Mouse (Mus musculus): ENCODE results near the gene Dedd. TPM values are rescaled to one million over a fixed set of nuclear protein-coding genes. Genes with fewer than 3 reads are reported as not detected.

The Dedd gene
- polyA plus RNA-seq, 2 experiments, result 15.3 to 18.9 TPM

- no peak overlapping the region for H3K9ac ChIP-seq (replicated peaks)
- H3K27ac ChIP-seq, result no peak overlapping the region
- 4% methylated on average over 31 of the region's 31 CpGs for WGBS (ENCODE audit: insufficient replicate concordance)
Measured at GRCm38 (mm10) chr1:171379935-171380599, 51.1 kb downstream of the Dedd start.

GRCm38 (mm10) chr1:171382096-171382620 is 53.2 kb downstream of the Dedd start:
- no peak for TF ChIP-seq EP300 (IDR thresholded peaks at IDR 0.05; ENCODE audit: low read depth)
- TF ChIP-seq CTCF (IDR thresholded peaks at IDR 0.05; ENCODE audit: low read depth), result no peak
- H3K4me1 ChIP-seq (replicated peaks; ENCODE audit: control insufficient read depth in 2 of 2, insufficient read depth in 2 of 2, low read length in 1 of 2), result no peaks in the 10 kb centered on the region
- no peak overlapping the region for H3K4me2 ChIP-seq (ENCODE audit: low read depth)
- ATAC-seq (ENCODE audit: insufficient read depth) (no peak), DNase-seq (ENCODE audit: low read depth in 3 of 3, low spot score in 3 of 3) (no peak)
- no peak overlapping the region for H3K27ac ChIP-seq
- H3K27me3 ChIP-seq (ENCODE audit: control insufficient read depth, insufficient read depth, low read length), result peaks cover 17% of the 10 kb centered on the region; the same call in 1 of the 2 replicates
- no peaks in the 10 kb centered on the region for H3K9me3 ChIP-seq (ENCODE audit: control insufficient read depth, low read length)
- 60% methylated on average over 11 of the region's 11 CpGs for WGBS (ENCODE audit: insufficient replicate concordance)
- H3K9ac ChIP-seq (replicated peaks), result no peak overlapping the region
- H3K4me3 ChIP-seq (ENCODE audit: insufficient read depth in 1 of 2, low read depth in 2 of 2, low read length in 2 of 2), result no peak overlapping the region
- H3K36me3 ChIP-seq (replicated peaks; ENCODE audit: control insufficient read depth, insufficient read depth, low read depth), result no peaks in the 10 kb centered on the region

More at GRCm38 (mm10) chr1:171379935-171380599, 51.1 kb downstream of the Dedd start:
- H3K27me3 ChIP-seq (ENCODE audit: control insufficient read depth, insufficient read depth, low read length), result peaks cover 17% of the 10 kb centered on the region; the same call in 1 of the 2 replicates
- H3K36me3 ChIP-seq (replicated peaks; ENCODE audit: control insufficient read depth, insufficient read depth, low read depth), result no peaks in the 10 kb centered on the region
- ATAC-seq (ENCODE audit: insufficient read depth) (peak; percentile 64), DNase-seq (ENCODE audit: low read depth in 3 of 3, low spot score in 3 of 3) (peak; percentile 31 to 45 (median 42))
- no peak overlapping the region for H3K4me3 ChIP-seq (ENCODE audit: insufficient read depth in 1 of 2, low read depth in 2 of 2, low read length in 2 of 2)
- H3K4me1 ChIP-seq (replicated peaks; ENCODE audit: control insufficient read depth in 2 of 2, insufficient read depth in 2 of 2, low read length in 1 of 2), result no peaks in the 10 kb centered on the region
- peak overlapping the region; percentile 37 for H3K4me2 ChIP-seq (ENCODE audit: low read depth)
- H3K9me3 ChIP-seq (ENCODE audit: control insufficient read depth, low read length), result no peaks in the 10 kb centered on the region
- TF ChIP-seq CTCF (IDR thresholded peaks at IDR 0.05; ENCODE audit: low read depth) (peak; percentile 87), EP300 (IDR thresholded peaks at IDR 0.05; ENCODE audit: low read depth) (no peak)

GRCm38 (mm10) chr1:171384361-171384760 is 55.4 kb downstream of the Dedd start:
- Histone ChIP-seq H3K4me2 (ENCODE audit: low read depth) (no peak overlapping the region), H3K27me3 (ENCODE audit: control insufficient read depth, insufficient read depth, low read length) (peaks cover 15% of the 10 kb centered on the region; the same call in 1 of the 2 replicates), H3K9ac (replicated peaks) (no peak overlapping the region), H3K9me3 (ENCODE audit: control insufficient read depth, low read length) (no peaks in the 10 kb centered on the region), H3K36me3 (replicated peaks; ENCODE audit: control insufficient read depth, insufficient read depth, low read depth) (no peaks in the 10 kb centered on the region), H3K27ac (no peak overlapping the region), H3K4me1 (replicated peaks; ENCODE audit: control insufficient read depth in 2 of 2, insufficient read depth in 2 of 2, low read length in 1 of 2) (peaks cover 0 to 2% of the 10 kb centered on the region in 2 experiments; a peak in 1 of 4 replicates), H3K4me3 (ENCODE audit: insufficient read depth in 1 of 2, low read depth in 2 of 2, low read length in 2 of 2) (no peak overlapping the region)
- DNase-seq (ENCODE audit: low read depth in 3 of 3, low spot score in 3 of 3) (no peak), ATAC-seq (ENCODE audit: insufficient read depth) (no peak)
- no peak for TF ChIP-seq CTCF (IDR thresholded peaks at IDR 0.05; ENCODE audit: low read depth)
- no peak for TF ChIP-seq EP300 (IDR thresholded peaks at IDR 0.05; ENCODE audit: low read depth)
- WGBS (ENCODE audit: insufficient replicate concordance), result 53% methylated on average over 9 of the region's 9 CpGs

- no peaks in the 10 kb centered on the region for H3K9me3 ChIP-seq (ENCODE audit: control insufficient read depth, low read length)
- no peak overlapping the region for H3K4me2 ChIP-seq (ENCODE audit: low read depth)
- H3K4me3 ChIP-seq (ENCODE audit: insufficient read depth in 1 of 2, low read depth in 2 of 2, low read length in 2 of 2), result no peak overlapping the region
- no peak overlapping the region for H3K9ac ChIP-seq (replicated peaks)
- H3K36me3 ChIP-seq (replicated peaks; ENCODE audit: control insufficient read depth, insufficient read depth, low read depth), result no peaks in the 10 kb centered on the region
- WGBS (ENCODE audit: insufficient replicate concordance), result 62% methylated on average over 9 of the region's 9 CpGs
- H3K27me3 ChIP-seq (ENCODE audit: control insufficient read depth, insufficient read depth, low read length), result peaks cover 7% of the 10 kb centered on the region; the same call in 1 of the 2 replicates
- ATAC-seq (ENCODE audit: insufficient read depth) (no peak), DNase-seq (ENCODE audit: low read depth in 3 of 3, low spot score in 3 of 3) (no peak)
- H3K27ac ChIP-seq, result no peak overlapping the region
- H3K4me1 ChIP-seq (replicated peaks; ENCODE audit: control insufficient read depth in 2 of 2, insufficient read depth in 2 of 2, low read length in 1 of 2), result peaks cover 0 to 7% of the 10 kb centered on the region in 2 experiments; a peak in 1 of 4 replicates
- peak; percentile 48; the same call in 1 of the 2 replicates for TF ChIP-seq CTCF (IDR thresholded peaks at IDR 0.05; ENCODE audit: low read depth)
- no peak for TF ChIP-seq EP300 (IDR thresholded peaks at IDR 0.05; ENCODE audit: low read depth)
Measured at GRCm38 (mm10) chr1:171385171-171385570, 56.2 kb downstream of the Dedd start.

- DNase-seq (ENCODE audit: low read depth in 3 of 3, low spot score in 3 of 3) (no peak), ATAC-seq (ENCODE audit: insufficient read depth) (no peak)
- Histone ChIP-seq H3K27me3 (ENCODE audit: control insufficient read depth, insufficient read depth, low read length) (no peaks in the 10 kb centered on the region), H3K9me3 (ENCODE audit: control insufficient read depth, low read length) (no peaks in the 10 kb centered on the region), H3K27ac (no peak overlapping the region), H3K4me3 (ENCODE audit: insufficient read depth in 1 of 2, low read depth in 2 of 2, low read length in 2 of 2) (no peak overlapping the region), H3K36me3 (replicated peaks; ENCODE audit: control insufficient read depth, insufficient read depth, low read depth) (no peaks in the 10 kb centered on the region), H3K9ac (replicated peaks) (no peak overlapping the region), H3K4me1 (replicated peaks; ENCODE audit: control insufficient read depth in 2 of 2, insufficient read depth in 2 of 2, low read length in 1 of 2) (peaks cover 0 to 7% of the 10 kb centered on the region in 2 experiments; a peak in 1 of 4 replicates), H3K4me2 (ENCODE audit: low read depth) (no peak overlapping the region)
- 40% methylated on average over 6 of the region's 6 CpGs for whole genome bisulfite sequencing (ENCODE audit: insufficient replicate concordance)
- TF ChIP-seq CTCF (IDR thresholded peaks at IDR 0.05; ENCODE audit: low read depth), result peak; percentile 43; the same call in 1 of the 2 replicates
- TF ChIP-seq EP300 (IDR thresholded peaks at IDR 0.05; ENCODE audit: low read depth), result no peak
Measured at GRCm38 (mm10) chr1:171387099-171387498, 58.2 kb downstream of the Dedd start.
